Mouse (Mus musculus): Measurements from ENCODE around the gene Atl1. TPM values are rescaled to one million over a fixed set of nuclear protein-coding genes. Genes with fewer than 3 reads are reported as not detected.

The Atl1 gene
- polyA plus RNA-seq, 1 experiment from 2014 or later, result 4.8 TPM

DNA sequence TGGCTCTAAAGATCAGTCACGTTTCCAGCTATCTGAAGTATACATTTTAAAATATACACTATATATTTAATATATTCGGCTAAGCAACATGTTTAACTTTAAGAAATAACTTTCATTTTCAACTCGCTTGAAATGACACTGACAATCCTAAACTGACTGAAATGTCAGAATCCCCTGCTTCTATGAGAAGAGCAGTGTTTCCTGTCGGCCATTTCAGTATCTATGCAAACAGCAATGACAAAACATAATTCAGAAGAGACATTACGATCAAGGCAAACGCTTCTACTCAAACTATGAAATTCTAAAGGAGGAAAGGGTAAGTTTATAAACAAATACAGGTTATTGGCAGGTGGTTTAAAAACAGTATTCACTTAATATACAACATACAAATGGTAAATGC, 84.3 kb downstream of the Atl1 start:
- H3K4me2 ChIP-seq (replicated peaks; ENCODE audit: low read depth, low read length), result no peak overlapping the region
- no peak for ATAC-seq (ENCODE audit: low FRiP score, low TSS enrichment)
- no peaks in the 10 kb centered on the region for H3K9me3 ChIP-seq (ENCODE audit: control insufficient read depth, low read length)
- H3K36me3 ChIP-seq (ENCODE audit: control insufficient read depth, insufficient read depth, low read length), result peaks cover 23% of the 10 kb centered on the region
- no peaks in the 10 kb centered on the region for H3K4me1 ChIP-seq (ENCODE audit: control insufficient read depth, insufficient read depth, low read length)
- no peak overlapping the region for H3K9ac ChIP-seq (ENCODE audit: low read depth, low read length)
- H3K4me3 ChIP-seq (ENCODE audit: low read length), result no peak overlapping the region
- H3K27ac ChIP-seq (ENCODE audit: low read depth, low read length), result no peak overlapping the region
- 80% methylated on average over 6 of the region's 6 CpGs for WGBS
- no peaks in the 10 kb centered on the region for H3K27me3 ChIP-seq (ENCODE audit: control insufficient read depth, insufficient read depth, low read length)

DNA sequence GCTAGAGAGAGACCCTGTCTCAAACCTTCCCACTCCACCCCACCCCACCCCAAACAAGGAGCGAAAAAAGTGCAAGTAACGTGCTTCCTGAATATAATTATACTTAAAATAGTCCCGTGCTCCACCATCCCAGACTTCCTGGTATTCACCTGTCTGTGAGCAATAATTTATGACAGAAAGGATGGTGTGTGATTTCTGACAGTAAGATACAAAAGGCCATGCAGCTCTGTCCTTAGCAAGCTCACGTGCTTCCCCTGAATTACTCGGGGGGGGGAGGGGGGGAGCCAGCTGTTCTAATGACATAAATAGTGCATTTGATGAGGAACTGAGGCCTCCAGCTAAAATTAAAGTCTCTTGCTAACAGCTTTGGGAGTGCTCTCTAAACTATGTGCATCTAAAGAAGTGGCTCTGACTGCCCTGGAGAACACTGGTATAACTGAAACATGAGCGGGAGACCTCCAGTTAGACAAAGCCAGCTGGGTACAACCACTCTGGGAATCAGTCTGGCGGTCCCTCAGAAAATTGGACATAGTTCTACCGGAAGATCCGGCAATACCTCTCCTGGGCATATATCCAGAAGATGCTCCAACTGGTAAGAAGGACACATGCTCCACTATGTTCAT, 85.1 kb downstream of the Atl1 start:
- no peak for ATAC-seq (ENCODE audit: low FRiP score, low TSS enrichment)
- Histone ChIP-seq H3K4me1 (ENCODE audit: control insufficient read depth, insufficient read depth, low read length) (no peaks in the 10 kb centered on the region), H3K27ac (ENCODE audit: low read depth, low read length) (no peak overlapping the region), H3K4me2 (replicated peaks; ENCODE audit: low read depth, low read length) (no peak overlapping the region), H3K9ac (ENCODE audit: low read depth, low read length) (no peak overlapping the region), H3K27me3 (ENCODE audit: control insufficient read depth, insufficient read depth, low read length) (no peaks in the 10 kb centered on the region), H3K36me3 (ENCODE audit: control insufficient read depth, insufficient read depth, low read length) (peaks cover 26% of the 10 kb centered on the region; the same call in 1 of the 2 replicates), H3K9me3 (ENCODE audit: control insufficient read depth, low read length) (no peaks in the 10 kb centered on the region), H3K4me3 (ENCODE audit: low read length) (no peak overlapping the region)
- 65% methylated on average over 9 of the region's 9 CpGs for WGBS

DNA sequence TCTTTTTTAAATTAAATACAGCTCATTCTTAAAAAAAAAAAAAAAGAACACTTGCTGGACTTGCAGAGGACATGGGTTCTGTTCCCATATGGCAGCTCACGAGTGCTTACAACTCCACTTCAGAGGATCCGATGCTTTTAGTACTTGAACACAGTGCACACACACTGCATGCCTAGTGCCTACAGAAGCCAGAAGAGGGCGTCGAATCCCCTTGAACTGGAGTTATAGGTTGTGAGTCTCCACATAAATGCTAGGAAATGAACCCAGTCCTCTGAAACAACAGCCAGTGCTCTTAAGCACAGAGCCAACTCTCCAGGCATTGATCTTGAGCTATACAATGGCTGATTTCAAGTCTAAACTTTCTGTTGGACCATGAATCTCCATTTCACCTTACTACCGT, 90.5 kb downstream of the Atl1 start:
- Histone ChIP-seq H3K27ac (ENCODE audit: low read depth, low read length) (no peak overlapping the region), H3K4me3 (ENCODE audit: low read length) (no peak overlapping the region), H3K4me1 (ENCODE audit: control insufficient read depth, insufficient read depth, low read length) (no peaks in the 10 kb centered on the region), H3K4me2 (replicated peaks; ENCODE audit: low read depth, low read length) (no peak overlapping the region), H3K27me3 (ENCODE audit: control insufficient read depth, insufficient read depth, low read length) (no peaks in the 10 kb centered on the region), H3K9me3 (ENCODE audit: control insufficient read depth, low read length) (no peaks in the 10 kb centered on the region), H3K36me3 (ENCODE audit: control insufficient read depth, insufficient read depth, low read length) (peaks cover 36% of the 10 kb centered on the region), H3K9ac (ENCODE audit: low read depth, low read length) (no peak overlapping the region)
- ATAC-seq (ENCODE audit: low FRiP score, low TSS enrichment), result no peak
- 79% methylated on average over 5 of the region's 5 CpGs for WGBS

DNA sequence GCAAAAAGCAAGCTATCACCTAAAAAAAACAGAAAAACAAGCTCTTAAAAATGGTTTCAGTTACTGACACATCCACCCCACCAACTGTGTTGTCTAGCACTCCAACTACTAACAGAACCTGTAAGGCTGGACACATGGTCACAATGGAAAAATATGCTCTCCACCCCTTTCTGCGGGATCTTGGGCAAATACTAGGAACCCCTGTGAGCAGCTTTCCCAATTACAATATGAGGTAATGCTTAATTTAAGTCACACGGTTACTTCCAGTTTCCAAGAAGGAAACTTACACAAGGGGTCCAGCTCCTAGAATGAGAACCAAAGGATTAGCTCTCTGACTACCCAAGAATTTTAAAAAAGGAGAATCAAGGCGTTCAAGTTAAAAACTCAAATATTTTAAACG, 93.1 kb downstream of the Atl1 start:
- Histone ChIP-seq H3K4me3 (ENCODE audit: low read length) (peak overlapping the region; percentile 87), H3K4me2 (replicated peaks; ENCODE audit: low read depth, low read length) (peak overlapping the region; percentile 71), H3K36me3 (ENCODE audit: control insufficient read depth, insufficient read depth, low read length) (peaks cover 30% of the 10 kb centered on the region), H3K4me1 (ENCODE audit: control insufficient read depth, insufficient read depth, low read length) (no peaks in the 10 kb centered on the region), H3K9ac (ENCODE audit: low read depth, low read length) (peak overlapping the region; percentile 96), H3K27ac (ENCODE audit: low read depth, low read length) (peak overlapping the region; percentile 14; the same call in 1 of the 2 replicates), H3K9me3 (ENCODE audit: control insufficient read depth, low read length) (no peaks in the 10 kb centered on the region), H3K27me3 (ENCODE audit: control insufficient read depth, insufficient read depth, low read length) (no peaks in the 10 kb centered on the region)
- ATAC-seq (ENCODE audit: low FRiP score, low TSS enrichment), result no peak
- WGBS, result 45% methylated on average over 4 of the region's 4 CpGs

DNA sequence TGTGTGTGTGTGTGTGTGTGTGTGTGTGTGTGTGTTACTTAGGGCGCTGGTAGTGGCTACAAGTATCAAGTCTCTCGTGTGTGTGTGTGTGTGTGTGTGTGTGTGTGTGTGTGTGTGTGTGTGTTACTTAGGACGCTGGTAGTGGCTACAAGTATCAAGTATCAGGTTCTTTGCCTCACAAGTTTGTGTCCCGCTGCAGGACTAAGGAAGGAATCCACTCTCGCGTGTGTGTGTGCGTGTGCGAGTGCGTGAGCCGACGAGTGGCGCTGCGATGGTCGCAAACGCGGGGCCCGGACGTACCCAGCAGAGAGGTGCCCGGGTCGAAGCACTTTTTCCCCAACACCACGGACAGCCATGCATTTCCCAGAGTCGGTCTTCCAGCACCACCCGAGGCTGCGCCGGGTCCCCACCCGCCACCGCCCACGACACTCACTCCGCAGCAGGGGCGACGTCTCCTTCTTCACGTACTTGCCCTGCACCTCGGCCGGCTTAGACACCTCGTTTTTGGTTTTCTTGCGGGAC, 93.9 kb downstream of the Atl1 start:
- WGBS, result under 1% methylated on average over 34 of the region's 36 CpGs
- H3K4me2 ChIP-seq (replicated peaks; ENCODE audit: low read depth, low read length), result peak overlapping the region; percentile 71
- peak overlapping the region; percentile 96 for H3K9ac ChIP-seq (ENCODE audit: low read depth, low read length)
- no peaks in the 10 kb centered on the region for H3K27me3 ChIP-seq (ENCODE audit: control insufficient read depth, insufficient read depth, low read length)
- H3K27ac ChIP-seq (ENCODE audit: low read depth, low read length), result peak overlapping the region; percentile 81
- no peaks in the 10 kb centered on the region for H3K4me1 ChIP-seq (ENCODE audit: control insufficient read depth, insufficient read depth, low read length)
- H3K36me3 ChIP-seq (ENCODE audit: control insufficient read depth, insufficient read depth, low read length), result peaks cover 27% of the 10 kb centered on the region
- H3K9me3 ChIP-seq (ENCODE audit: control insufficient read depth, low read length), result no peaks in the 10 kb centered on the region
- peak overlapping the region; percentile 87 for H3K4me3 ChIP-seq (ENCODE audit: low read length)
- peak; percentile 64 for ATAC-seq (ENCODE audit: low FRiP score, low TSS enrichment)

DNA sequence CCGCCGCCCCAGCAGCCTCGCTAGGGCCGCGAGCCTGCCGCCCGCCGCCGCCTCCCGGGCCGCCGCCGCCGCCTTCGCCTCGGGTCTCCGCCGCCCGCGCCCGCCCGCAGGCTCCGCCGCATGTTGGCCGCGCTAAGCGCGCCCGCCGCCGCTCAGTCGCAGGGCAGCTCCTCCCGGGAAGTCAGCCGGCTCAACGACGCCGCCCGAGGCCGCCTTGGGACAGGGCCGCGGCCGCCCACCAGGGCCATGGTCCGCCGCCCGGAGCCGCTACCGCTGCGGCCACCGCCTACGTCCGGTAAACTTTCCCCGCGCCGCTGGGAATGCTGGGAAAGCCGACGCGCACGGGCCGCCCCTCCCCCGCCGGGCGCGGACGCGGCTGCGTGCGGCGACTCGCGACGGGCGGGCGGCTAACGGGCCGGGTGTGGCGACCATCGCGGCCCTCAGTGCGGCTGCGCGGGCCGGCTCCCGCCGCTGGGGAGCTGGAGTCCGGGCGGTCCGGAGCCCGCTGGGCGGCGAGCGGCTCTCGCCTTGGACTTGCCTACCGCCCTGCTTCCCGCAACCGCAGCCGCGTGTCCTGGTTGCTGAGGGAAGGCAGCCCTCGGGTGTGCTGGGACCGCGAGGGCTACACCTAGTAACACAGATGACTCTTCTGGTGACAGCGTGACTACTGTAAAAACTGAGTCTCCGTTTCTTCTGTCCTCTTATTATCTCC, 94.5 kb downstream of the Atl1 start, which contains the start of gene Sav1:
Gene Sav1 (minus strand): TSS at position 217 of the 712 bp plus-strand sequence.
- ATAC-seq (ENCODE audit: low FRiP score, low TSS enrichment), result peak; percentile 94
- Histone ChIP-seq H3K4me3 (ENCODE audit: low read length) (peak within 1 kb of the TSS; percentile 87), H3K4me2 (replicated peaks; ENCODE audit: low read depth, low read length) (peak within 1 kb of the TSS; percentile 71), H3K27me3 (ENCODE audit: control insufficient read depth, insufficient read depth, low read length) (no peaks in the 10 kb centered on the region), H3K27ac (ENCODE audit: low read depth, low read length) (peak within 1 kb of the TSS; percentile 81), H3K4me1 (ENCODE audit: control insufficient read depth, insufficient read depth, low read length) (no peaks in the 10 kb centered on the region), H3K36me3 (ENCODE audit: control insufficient read depth, insufficient read depth, low read length) (peaks cover 23% of the 10 kb centered on the region), H3K9ac (ENCODE audit: low read depth, low read length) (peak within 1 kb of the TSS; percentile 96), H3K9me3 (ENCODE audit: control insufficient read depth, low read length) (no peaks in the 10 kb centered on the region)
- WGBS, result under 1% methylated on average over 73 of the region's 102 CpGs

DNA sequence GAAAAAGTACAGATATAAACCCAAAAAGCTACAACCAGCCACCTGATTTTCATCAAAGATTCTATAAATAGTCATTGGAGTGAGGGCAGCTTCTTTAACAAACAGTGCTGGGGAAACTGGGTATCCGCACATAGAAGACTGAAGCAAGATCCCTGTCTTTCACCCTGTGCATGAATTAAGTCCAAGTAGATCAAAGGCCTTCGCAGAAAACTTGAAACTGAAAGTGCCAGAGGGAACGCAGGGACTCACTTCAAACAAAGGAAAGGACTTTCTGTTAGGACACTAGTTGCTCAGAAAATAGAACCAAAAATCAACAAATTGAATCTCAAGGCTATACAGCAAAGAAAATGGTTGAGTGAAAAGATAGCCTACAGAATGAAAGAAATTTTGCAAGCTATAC, 103.0 kb downstream of the Atl1 start:
- Histone ChIP-seq H3K9ac (ENCODE audit: low read depth, low read length) (no peak overlapping the region), H3K4me3 (ENCODE audit: low read length) (no peak overlapping the region), H3K36me3 (ENCODE audit: control insufficient read depth, insufficient read depth, low read length) (no peaks in the 10 kb centered on the region), H3K27me3 (ENCODE audit: control insufficient read depth, insufficient read depth, low read length) (no peaks in the 10 kb centered on the region), H3K4me1 (ENCODE audit: control insufficient read depth, insufficient read depth, low read length) (no peaks in the 10 kb centered on the region), H3K4me2 (replicated peaks; ENCODE audit: low read depth, low read length) (no peak overlapping the region), H3K9me3 (ENCODE audit: control insufficient read depth, low read length) (no peaks in the 10 kb centered on the region), H3K27ac (ENCODE audit: low read depth, low read length) (no peak overlapping the region)
- no peak for ATAC-seq (ENCODE audit: low FRiP score, low TSS enrichment)
- WGBS, result 76% methylated on average over 3 of the region's 3 CpGs

DNA sequence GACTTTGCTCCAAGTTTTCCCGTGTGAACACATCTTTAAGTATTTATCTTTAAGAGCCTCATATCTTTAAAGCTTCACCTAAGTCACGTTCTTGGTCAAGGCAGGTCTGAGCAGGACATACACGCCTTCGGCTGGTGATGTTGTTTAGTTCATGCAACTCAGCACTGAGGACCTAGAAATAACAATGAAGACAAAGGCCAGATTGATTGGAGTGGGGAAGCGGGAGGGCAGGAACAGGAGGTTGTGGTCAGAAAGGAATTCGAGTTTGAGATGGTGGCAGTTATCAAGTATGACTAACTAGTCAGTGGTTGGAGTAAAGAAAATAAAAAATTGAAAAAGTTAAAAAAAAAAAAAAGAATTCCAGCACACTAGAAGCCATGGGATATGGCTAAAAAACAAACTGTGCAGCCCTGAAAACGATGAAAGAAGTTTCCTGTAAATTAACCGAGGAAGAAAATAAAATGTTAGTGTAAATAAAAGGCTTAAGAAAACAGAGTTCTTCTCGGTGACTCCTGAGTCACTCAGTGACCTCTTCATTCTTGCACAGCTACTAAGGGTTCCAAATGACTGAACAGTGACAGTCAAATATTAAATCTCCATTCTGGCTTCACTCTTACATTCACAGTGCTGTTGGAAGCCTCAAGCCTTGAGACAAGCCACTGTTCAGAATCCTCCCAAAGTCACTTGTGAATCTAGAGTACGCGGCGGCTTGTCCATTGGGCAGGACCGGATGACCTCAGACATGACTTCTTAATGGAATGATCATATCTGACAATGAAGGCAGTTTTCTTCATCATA, 106.0 kb downstream of the Atl1 start:
- H3K4me1 ChIP-seq (ENCODE audit: control insufficient read depth, insufficient read depth, low read length), result no peaks in the 10 kb centered on the region
- no peak overlapping the region for H3K4me3 ChIP-seq (ENCODE audit: low read length)
- H3K9me3 ChIP-seq (ENCODE audit: control insufficient read depth, low read length), result no peaks in the 10 kb centered on the region
- ATAC-seq (ENCODE audit: low FRiP score, low TSS enrichment), result no peak
- WGBS, result 72% methylated on average over 13 of the region's 13 CpGs
- H3K27ac ChIP-seq (ENCODE audit: low read depth, low read length), result no peak overlapping the region
- H3K4me2 ChIP-seq (replicated peaks; ENCODE audit: low read depth, low read length), result no peak overlapping the region
- H3K9ac ChIP-seq (ENCODE audit: low read depth, low read length), result no peak overlapping the region
- no peaks in the 10 kb centered on the region for H3K27me3 ChIP-seq (ENCODE audit: control insufficient read depth, insufficient read depth, low read length)
- no peaks in the 10 kb centered on the region for H3K36me3 ChIP-seq (ENCODE audit: control insufficient read depth, insufficient read depth, low read length)
